Mouse (Mus musculus) kidney, adult 2 months (tissue): Measurements from ENCODE around the gene Vim.

Experiments used
- CTCF ChIP-seq: fragments of 200-500 bp; conservative IDR thresholded peaks from 2 replicates; pipeline ENCODE4 v1.5.1; 2011; ENCODE audit warnings: low read depth, mild to moderate bottlenecking, control low read depth, low read length, moderate library complexity, mixed read lengths; ENCODE audit not compliant: insufficient read depth, insufficient read length
- POLR2A ChIP-seq: fragments of 200-500 bp; IDR thresholded peaks from one replicate; pipeline ENCODE4 v1.6.1; 2011; ENCODE audit warnings: low read depth, low read length, control low read depth

- TF ChIP-seq CTCF (no peak), POLR2A (no peak)
Measured at GRCm38 (mm10) chr2:13557145-13558030, 16.3 kb upstream of the Vim start.
